Mouse (Mus musculus) liver, postnatal 0 days (tissue): ENCODE data around the gene Arhgef3. TPM values are rescaled to one million over a fixed set of nuclear protein-coding genes. Genes with fewer than 3 reads are reported as not detected.

Experiments
- ATAC-seq: fragments of 200-750 bp; cut with Nextera tagmentation; 2 replicates; pipeline ENCODE4 v1.8.0; 2017; ENCODE audit warnings: mild to moderate bottlenecking, moderate library complexity
- DNase-seq: peaks from one replicate; pipeline ENCODE4 v3.0.0-alpha.2; 2016
- H3K27ac ChIP-seq: fragments of 300-500 bp; sonication (generic); 2 replicates; pipeline ENCODE4 v1.5.1; 2014; ENCODE audit warnings: antibody characterized with exemption, moderate library complexity, mild to moderate bottlenecking, low read depth
- H3K27me3 ChIP-seq: fragments of 300-500 bp; sonication (generic); 2 replicates; pipeline ENCODE4 v1.6.1; 2014; ENCODE audit warnings: low read length, control low read depth, mixed read lengths; ENCODE audit not compliant: insufficient read depth
- H3K36me3 ChIP-seq: fragments of 300-500 bp; sonication (generic); replicated peaks from 2 replicates; pipeline ENCODE4 v1.6.1; 2014; ENCODE audit warnings: mild to moderate bottlenecking, control low read depth, low read length, moderate library complexity, mixed read lengths; ENCODE audit not compliant: insufficient read depth
- H3K4me1 ChIP-seq: fragments of 300-500 bp; sonication (generic); 2 replicates; pipeline ENCODE4 v1.6.1; 2014; ENCODE audit warnings: antibody characterized with exemption, mild to moderate bottlenecking, control low read depth; ENCODE audit not compliant: insufficient read depth
- H3K4me2 ChIP-seq: fragments of 300-500 bp; sonication (generic); 2 replicates; pipeline ENCODE4 v1.6.1; 2014; ENCODE audit warnings: low read depth, mild to moderate bottlenecking, low read length, moderate library complexity, mixed read lengths
- H3K4me3 ChIP-seq: fragments of 300-500 bp; sonication (generic); 2 replicates; pipeline ENCODE4 v1.5.1; 2014; ENCODE audit warnings: low read depth, low read length
- H3K9ac ChIP-seq: fragments of 300-500 bp; sonication (generic); replicated peaks from 2 replicates; pipeline ENCODE4 v1.6.1; 2014; ENCODE audit warnings: mild to moderate bottlenecking, moderate library complexity
- H3K9me3 ChIP-seq: fragments of 300-500 bp; sonication (generic); 2 replicates; pipeline ENCODE4 v1.6.1; 2016; ENCODE audit warnings: mild to moderate bottlenecking, control low read depth, low read length, mixed read lengths
- CTCF ChIP-seq: sonication (generic); IDR thresholded peaks from 2 replicates; pipeline ENCODE4 v1.5.1; 2016; ENCODE audit warnings: antibody characterized with exemption, low read depth
- EP300 ChIP-seq: IDR thresholded peaks from 2 replicates; pipeline ENCODE4 v1.6.1; 2016; ENCODE audit warnings: antibody characterized with exemption, low read depth, mild to moderate bottlenecking
- WGBS: fragments of 180-500 bp; shearing (Covaris S2); extraction: QIAGEN DNeasy Blood & Tissue Kit; methylation state at CpG from one replicate; pipeline ENCODE4 v1.1.7; 2014; ENCODE audit not compliant: insufficient replicate concordance; 5-methylcytosine and 5-hydroxymethylcytosine counted together
- polyA plus RNA-seq: library from polyadenylated mRNA; unstranded; fragments of >200 nt; fragmentation: Nextera tagmentation; extraction: Ambion mirVana; gene quantifications from 2 replicates; pipeline ENCODE4 v1.2.1, GENCODE M21; 2015

Arhgef3 gene
- polyA plus RNA-seq, 1 experiment from 2014 or later: 11.4 TPM

DNA sequence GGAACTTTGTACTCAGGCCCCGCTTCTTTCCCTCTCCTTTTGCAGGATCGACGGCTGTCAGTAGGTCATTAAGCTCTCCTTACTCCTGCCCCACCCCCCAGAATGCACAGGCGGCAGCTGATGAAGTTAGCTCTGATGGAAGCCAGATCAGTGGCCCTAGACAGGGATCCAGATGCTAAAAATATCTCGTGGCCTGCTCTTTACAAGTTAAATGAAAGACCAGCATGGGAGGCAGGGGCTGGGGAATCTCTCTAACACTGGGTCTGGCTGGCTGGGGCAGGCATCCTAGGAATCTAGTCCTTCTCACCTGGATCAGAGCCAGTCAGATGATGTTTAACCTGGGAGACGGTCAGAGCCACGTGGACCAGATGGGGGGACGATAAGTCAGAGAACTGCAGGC lies 36.7 kb downstream of the Arhgef3 start:
- Histone ChIP-seq H3K4me1 (no peaks in the 10 kb centered on the region), H3K4me3 (no peak overlapping the region), H3K27me3 (no peaks in the 10 kb centered on the region), H3K9ac (no peak overlapping the region), H3K9me3 (no peaks in the 10 kb centered on the region), H3K4me2 (no peak overlapping the region), H3K36me3 (no peaks in the 10 kb centered on the region), H3K27ac (no peak overlapping the region)
- 38% methylated on average over 8 of the region's 8 CpGs for WGBS
- ATAC-seq: no peak
- DNase-seq: no peak
- no peak for TF ChIP-seq CTCF
- no peak for TF ChIP-seq EP300

DNA sequence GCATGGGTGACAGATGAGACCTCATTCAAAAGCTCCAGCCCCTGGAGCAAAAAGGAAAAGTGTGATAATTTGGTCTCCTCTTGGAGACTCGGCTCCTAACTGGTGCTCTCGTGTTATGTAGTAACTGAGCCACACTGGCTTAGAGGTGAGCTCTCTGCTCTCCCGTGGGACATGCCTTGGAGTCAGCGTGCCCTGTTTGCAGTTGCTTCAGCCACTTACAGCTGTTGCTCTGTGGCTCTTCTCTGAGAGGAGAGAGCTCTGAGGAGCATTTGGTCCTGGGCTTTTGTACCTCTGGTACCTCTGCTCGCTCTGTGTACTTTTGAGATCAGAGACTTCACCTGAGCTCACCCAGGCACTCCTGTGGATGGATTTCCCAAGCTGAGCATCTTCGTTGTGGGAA lies 40.4 kb downstream of the Arhgef3 start:
- Histone ChIP-seq H3K9me3 (no peaks in the 10 kb centered on the region), H3K36me3 (no peaks in the 10 kb centered on the region), H3K4me2 (no peak overlapping the region), H3K4me3 (no peak overlapping the region), H3K4me1 (no peaks in the 10 kb centered on the region), H3K27ac (no peak overlapping the region), H3K27me3 (no peaks in the 10 kb centered on the region), H3K9ac (no peak overlapping the region)
- no peak for TF ChIP-seq CTCF
- TF ChIP-seq EP300: no peak
- 61% methylated on average over 6 of the region's 6 CpGs for WGBS
- DNase-seq (no peak), ATAC-seq (no peak)

DNA sequence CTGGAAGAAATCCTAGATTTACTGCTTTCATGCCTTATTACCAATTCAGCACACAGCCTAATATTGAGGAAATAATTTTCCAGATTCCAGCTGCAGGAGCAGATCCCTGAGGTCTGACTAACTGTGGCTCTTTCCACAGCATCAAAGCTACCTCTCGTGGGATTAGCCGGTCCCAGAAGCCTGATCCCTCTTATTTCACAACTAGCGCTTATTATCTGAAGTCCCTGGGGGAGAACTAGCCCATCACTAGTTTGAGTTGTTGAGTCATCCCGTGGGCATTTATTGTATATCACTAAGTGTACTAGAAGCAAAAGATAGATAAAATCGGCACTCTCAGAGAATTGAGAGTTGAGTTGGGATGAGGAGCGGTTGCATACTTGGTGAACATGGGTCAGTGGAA lies 41.3 kb downstream of the Arhgef3 start:
- TF ChIP-seq CTCF (no peak), EP300 (no peak)
- Histone ChIP-seq H3K4me1 (no peaks in the 10 kb centered on the region), H3K4me3 (no peak overlapping the region), H3K27ac (no peak overlapping the region), H3K27me3 (no peaks in the 10 kb centered on the region), H3K4me2 (no peak overlapping the region), H3K36me3 (no peaks in the 10 kb centered on the region), H3K9ac (no peak overlapping the region), H3K9me3 (no peaks in the 10 kb centered on the region)
- ATAC-seq: no peak
- 82% methylated on average over 6 of the region's 6 CpGs for WGBS
- DNase-seq: no peak

DNA sequence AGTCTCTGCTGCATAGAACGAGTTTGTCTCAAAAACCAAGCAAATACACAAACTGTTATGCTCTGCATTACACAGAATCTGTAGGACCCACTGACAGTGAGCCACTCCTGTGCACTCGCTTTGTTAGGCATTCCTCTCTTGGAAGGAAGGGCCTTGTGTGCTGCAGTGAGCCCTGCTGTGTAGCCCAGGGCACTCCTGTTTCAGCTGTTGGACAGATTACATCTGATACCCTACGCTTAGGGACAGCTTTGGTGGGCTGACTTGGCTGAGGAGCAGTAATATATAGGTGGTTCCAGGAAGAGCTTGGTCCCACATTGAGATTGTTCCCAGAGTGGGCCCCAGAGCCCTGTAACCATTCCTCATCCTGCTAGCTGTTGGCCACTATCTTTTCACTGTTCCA lies 43.4 kb downstream of the Arhgef3 start:
- Histone ChIP-seq H3K4me2 (no peak overlapping the region), H3K4me3 (no peak overlapping the region), H3K27ac (no peak overlapping the region), H3K9ac (no peak overlapping the region), H3K9me3 (no peaks in the 10 kb centered on the region), H3K4me1 (no peaks in the 10 kb centered on the region), H3K27me3 (no peaks in the 10 kb centered on the region), H3K36me3 (no peaks in the 10 kb centered on the region)
- DNase-seq (no peak), ATAC-seq (no peak)
- no peak for TF ChIP-seq CTCF
- no peak for TF ChIP-seq EP300
- WGBS: 69% methylated on average over 3 of the region's 3 CpGs

DNA sequence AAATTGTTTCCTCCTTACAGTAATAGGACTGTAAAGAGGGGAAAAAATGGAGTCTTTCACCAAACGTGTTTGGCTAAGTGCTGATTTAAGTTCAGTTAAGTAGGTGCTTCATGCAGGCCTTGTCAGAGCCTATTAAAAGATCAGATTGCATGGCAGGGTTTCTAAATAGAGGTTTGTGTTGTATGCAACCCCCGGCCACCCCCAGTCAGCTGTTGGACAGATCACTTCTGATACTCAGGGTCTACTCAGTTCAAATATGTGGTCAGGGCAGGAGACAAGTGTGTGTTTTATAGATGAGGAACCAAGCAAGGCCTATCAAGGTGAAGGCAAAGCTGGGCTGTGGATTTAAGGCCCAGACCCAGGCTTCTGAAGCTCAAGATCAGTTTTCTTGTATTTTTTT lies 44.1 kb downstream of the Arhgef3 start:
- no peak for ATAC-seq
- H3K9me3 ChIP-seq: no peaks in the 10 kb centered on the region
- no peak overlapping the region for H3K4me3 ChIP-seq
- no peak for TF ChIP-seq EP300
- TF ChIP-seq CTCF: no peak
- H3K27ac ChIP-seq: no peak overlapping the region
- no peak overlapping the region for H3K9ac ChIP-seq
- 65% methylated on average over 2 of the region's 2 CpGs for WGBS
- H3K36me3 ChIP-seq: no peaks in the 10 kb centered on the region
- H3K4me1 ChIP-seq: no peaks in the 10 kb centered on the region
- H3K4me2 ChIP-seq: no peak overlapping the region
- DNase-seq: no peak
- no peaks in the 10 kb centered on the region for H3K27me3 ChIP-seq

DNA sequence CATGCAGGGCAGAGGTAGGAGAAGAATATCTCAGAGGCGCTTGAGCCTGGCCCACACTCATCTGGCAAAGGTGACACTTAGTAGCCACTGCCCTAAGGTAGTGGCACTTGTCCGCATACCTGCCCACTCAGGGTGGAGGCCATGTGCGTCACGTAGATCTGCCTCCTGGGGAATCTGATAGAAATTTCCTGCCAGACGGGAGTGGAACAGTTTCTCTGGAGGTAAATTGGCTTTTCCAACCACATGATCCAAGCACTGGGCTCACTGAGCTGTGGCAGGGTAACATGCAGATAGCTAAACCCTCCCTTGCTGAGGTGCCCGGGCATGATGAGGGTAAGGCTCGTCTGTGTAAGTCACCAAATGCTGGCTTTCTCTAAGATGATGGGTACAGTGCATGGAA lies 46.1 kb downstream of the Arhgef3 start:
- Histone ChIP-seq H3K4me3 (no peak overlapping the region), H3K27me3 (no peaks in the 10 kb centered on the region), H3K27ac (no peak overlapping the region), H3K9ac (no peak overlapping the region), H3K4me2 (no peak overlapping the region), H3K36me3 (no peaks in the 10 kb centered on the region), H3K9me3 (no peaks in the 10 kb centered on the region), H3K4me1 (no peaks in the 10 kb centered on the region)
- WGBS: 81% methylated on average over 7 of the region's 7 CpGs
- ATAC-seq (no peak), DNase-seq (no peak)
- TF ChIP-seq CTCF: no peak
- TF ChIP-seq EP300: no peak

DNA sequence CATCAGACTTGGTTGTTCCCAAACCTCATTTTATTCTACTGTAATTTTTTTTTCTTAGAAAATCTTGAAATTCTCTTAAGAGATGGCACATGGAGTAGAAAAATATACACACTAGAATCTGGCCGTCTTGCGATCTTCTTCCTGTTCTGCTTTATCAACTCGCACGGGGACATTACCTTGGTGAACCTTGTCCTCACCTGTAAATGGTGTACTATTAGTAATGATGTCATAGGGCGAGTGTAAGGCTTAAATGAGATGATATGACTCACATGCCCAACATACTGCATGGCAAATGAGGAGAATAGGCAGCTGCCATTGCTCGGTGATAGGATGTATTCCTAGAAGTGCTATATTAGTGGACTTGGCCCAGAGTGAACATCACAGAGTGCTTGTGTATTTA lies 49.9 kb downstream of the Arhgef3 start:
- no peak overlapping the region for H3K4me2 ChIP-seq
- H3K9me3 ChIP-seq: no peaks in the 10 kb centered on the region
- no peaks in the 10 kb centered on the region for H3K27me3 ChIP-seq
- no peaks in the 10 kb centered on the region for H3K36me3 ChIP-seq
- ATAC-seq (no peak), DNase-seq (no peak)
- H3K4me1 ChIP-seq: no peaks in the 10 kb centered on the region
- no peak for TF ChIP-seq CTCF
- TF ChIP-seq EP300: no peak
- 83% methylated on average over 6 of the region's 6 CpGs for WGBS
- no peak overlapping the region for H3K27ac ChIP-seq
- no peak overlapping the region for H3K4me3 ChIP-seq
- H3K9ac ChIP-seq: no peak overlapping the region
